Mouse (Mus musculus) ES-E14 (cell line): Measurements from ENCODE around the gene Serinc3.

Experiments used
- CHD2 ChIP-seq: IDR thresholded peaks from 2 replicates; pipeline ENCODE4 v1.6.1; 2014; ENCODE audit warnings: mild to moderate bottlenecking, low read depth, low read length, inconsistent platforms
- ZNF384 ChIP-seq: IDR thresholded peaks from 2 replicates; pipeline ENCODE4 v1.6.1; 2012; ENCODE audit warnings: low read depth, low read length, inconsistent platforms

DNA sequence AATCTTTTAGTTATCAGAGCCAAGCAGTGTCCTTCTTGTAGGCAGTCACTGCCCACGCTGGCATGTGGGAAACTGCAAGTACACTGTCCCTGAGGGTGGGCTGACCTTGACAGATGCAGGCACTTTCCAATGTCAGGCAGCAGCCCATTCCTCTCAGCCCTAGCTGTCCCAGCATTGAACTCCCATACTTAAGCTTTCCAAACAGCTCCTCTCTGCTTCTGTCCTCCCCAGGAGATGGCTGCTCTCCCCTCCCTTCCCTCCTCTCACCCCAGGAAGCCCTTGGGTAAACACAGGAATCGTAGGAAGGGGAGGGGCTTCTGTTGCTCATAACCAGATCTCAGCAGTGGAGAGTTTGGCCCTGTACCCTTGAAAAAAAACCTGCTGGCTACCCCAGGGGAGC lies 49.8 kb downstream of the Serinc3 start:
- TF ChIP-seq CHD2: no peak
- no peak for TF ChIP-seq ZNF384
